19 mouse cellular contexts compared by ENCODE assay signal in genomic region chr17:11402225-11402875, GRCm38 (mm10).
"Had no signal": no experiment of that assay in that cellular context is flagged by ENCODE, and none has a peak within 500 bp of the region (broad histone marks: within the 10 kb centered on the region; RNA-seq: fewer than 3 reads in every experiment).

No protein-coding gene starts in this region.

- H3K4me1 ChIP-seq: kidney, embryonic 15.5 days; limb, embryonic 10.5 days; liver, embryonic 15.5 days; megakaryocyte, embryonic 14.5 days; midbrain, embryonic 15.5 days; neural tube, embryonic 13.5 days; stomach, embryonic 15.5 days had no signal

- ATAC-seq: midbrain, embryonic 15.5 days had no signal

- H3K4me3 ChIP-seq: kidney, embryonic 15.5 days; left cerebral cortex, adult 2 months; limb, embryonic 10.5 days; liver, embryonic 15.5 days; megakaryocyte, embryonic 14.5 days; midbrain, embryonic 15.5 days; neural tube, embryonic 13.5 days; stomach, embryonic 15.5 days had no signal

- H3K9ac ChIP-seq: kidney, embryonic 15.5 days; liver, embryonic 15.5 days; midbrain, embryonic 15.5 days; neural tube, embryonic 13.5 days; stomach, embryonic 15.5 days had no signal

- DNase-seq: kidney, postnatal 25 days; lung, adult 2 months; lung, postnatal 14 days; retina, postnatal 1 day; right cerebral cortex, postnatal 4 days; spleen, adult 18-20 months; thymus, adult 2 months; thymus, postnatal 25 days had no signal

- H3K9me3 ChIP-seq: kidney, embryonic 15.5 days; limb, embryonic 10.5 days; liver, embryonic 15.5 days; megakaryocyte, embryonic 14.5 days; midbrain, embryonic 15.5 days; neural tube, embryonic 13.5 days; stomach, embryonic 15.5 days had no signal

- H3K27me3 ChIP-seq: kidney, embryonic 15.5 days; liver, embryonic 15.5 days; megakaryocyte, embryonic 14.5 days; midbrain, embryonic 15.5 days; neural tube, embryonic 13.5 days; stomach, embryonic 15.5 days had no signal

- H3K36me3 ChIP-seq: kidney, embryonic 15.5 days; limb, embryonic 10.5 days; liver, embryonic 15.5 days; midbrain, embryonic 15.5 days; neural tube, embryonic 13.5 days; stomach, embryonic 15.5 days had no signal

- H3K4me2 ChIP-seq: kidney, embryonic 15.5 days; liver, embryonic 11.5 days; liver, embryonic 15.5 days; midbrain, embryonic 11.5 days; midbrain, embryonic 15.5 days; neural tube, embryonic 13.5 days; stomach, embryonic 15.5 days had no signal

- H3K27ac ChIP-seq: kidney, embryonic 15.5 days; left cerebral cortex, adult 2 months; limb, embryonic 10.5 days; liver, embryonic 15.5 days; macrophage; midbrain, embryonic 15.5 days; neural tube, embryonic 13.5 days; stomach, embryonic 15.5 days had no signal
